19 mouse cellular contexts compared by ENCODE assay signal in the genomic region with DNA sequence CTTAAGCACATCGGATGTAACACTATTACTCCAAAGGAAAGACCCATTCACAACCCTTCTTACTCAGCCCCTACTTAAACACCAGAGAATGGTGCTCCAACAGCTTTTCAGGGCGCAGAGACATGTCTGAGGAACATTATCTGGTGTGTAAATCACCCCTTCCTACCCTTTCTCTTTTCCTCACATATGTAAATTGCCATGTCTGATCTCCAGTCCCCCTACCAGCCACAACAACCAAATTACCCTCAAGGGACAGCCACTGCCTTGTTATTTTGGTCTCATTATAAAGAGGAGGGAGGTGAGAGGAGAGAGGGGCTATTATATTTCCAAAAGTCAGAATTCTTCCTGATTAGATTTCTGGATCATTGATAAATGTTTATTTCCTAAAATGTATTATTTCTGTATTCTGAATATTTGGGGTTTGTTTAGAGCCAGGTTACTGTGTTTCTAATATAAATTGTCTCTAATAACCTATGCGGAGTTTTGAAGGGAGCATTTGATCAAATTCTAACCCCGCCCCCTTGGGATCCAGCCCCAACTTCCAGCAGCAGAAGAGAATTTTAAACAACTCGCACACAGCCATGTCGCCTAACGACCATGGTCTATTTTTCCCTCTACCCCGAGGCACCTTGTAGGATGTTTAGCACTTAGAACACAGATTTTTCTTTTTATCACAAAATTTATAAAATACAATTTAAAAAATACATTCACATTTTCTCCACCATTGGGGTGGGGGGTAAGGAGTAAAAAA. TPM values are rescaled to one million over a fixed set of nuclear protein-coding genes. Genes with fewer than 3 reads are reported as not detected.
DNase-seq lines count a peak whose midpoint lies in the region; ATAC-seq lines count a peak whose summit lies in the region.
"Had no signal": no experiment of that assay in that cellular context is flagged by ENCODE, and none has a peak within 500 bp of the region (broad histone marks: within the 10 kb centered on the region; RNA-seq: fewer than 3 reads in every experiment).

No protein-coding gene starts in this region.

- no peak overlapping the region for H3K4me2 ChIP-seq in hindbrain, embryonic 12.5 days (replicated peaks)
- no peak overlapping the region for H3K4me2 ChIP-seq in forebrain, embryonic 11.5 days (ENCODE audit: low read depth, low read length, severe bottlenecking)
- no peak overlapping the region for H3K4me2 ChIP-seq in forebrain, embryonic 15.5 days (replicated peaks)
- H3K4me2 ChIP-seq in midbrain, embryonic 15.5 days = no peak overlapping the region
- H3K4me2 ChIP-seq: heart, embryonic 11.5 days had no signal

- no peaks in the 10 kb centered on the region for H3K27me3 ChIP-seq in hindbrain, embryonic 12.5 days
- peaks cover 3% of the 10 kb centered on the region; the same call in 1 of the 2 replicates for H3K27me3 ChIP-seq in hindbrain, embryonic 10.5 days (ENCODE audit: insufficient read depth, poor library complexity, severe bottlenecking)
- no peaks in the 10 kb centered on the region for H3K27me3 ChIP-seq in forebrain, embryonic 11.5 days (ENCODE audit: control insufficient read depth, insufficient read depth, low read length)
- H3K27me3 ChIP-seq in forebrain, embryonic 15.5 days = no peaks in the 10 kb centered on the region
- no peaks in the 10 kb centered on the region for H3K27me3 ChIP-seq in midbrain, embryonic 15.5 days (replicated peaks)

- H3K4me1 ChIP-seq in hindbrain, embryonic 12.5 days = peaks cover 13% of the 10 kb centered on the region
- H3K4me1 ChIP-seq in hindbrain, embryonic 10.5 days (replicated peaks) = peaks cover 9% of the 10 kb centered on the region
- peaks cover 6% of the 10 kb centered on the region; the same call in 1 of the 2 replicates for H3K4me1 ChIP-seq in forebrain, embryonic 11.5 days (replicated peaks; ENCODE audit: control insufficient read depth, insufficient read depth, low read length)
- peaks cover 9% of the 10 kb centered on the region for H3K4me1 ChIP-seq in forebrain, embryonic 15.5 days
- peaks cover 17% of the 10 kb centered on the region for H3K4me1 ChIP-seq in midbrain, embryonic 15.5 days

- no peak overlapping the region for H3K4me3 ChIP-seq in hindbrain, embryonic 12.5 days
- H3K4me3 ChIP-seq in hindbrain, embryonic 10.5 days = no peak overlapping the region
- no peak overlapping the region for H3K4me3 ChIP-seq in forebrain, embryonic 11.5 days (ENCODE audit: low read depth, low read length)
- no peak overlapping the region for H3K4me3 ChIP-seq in forebrain, embryonic 15.5 days
- H3K4me3 ChIP-seq in midbrain, embryonic 15.5 days = no peak overlapping the region
- H3K4me3 ChIP-seq: gastrocnemius, adult 2 months had no signal

- H3K9ac ChIP-seq in hindbrain, embryonic 12.5 days = no peak overlapping the region
- no peak overlapping the region for H3K9ac ChIP-seq in forebrain, embryonic 11.5 days (ENCODE audit: low read length)
- no peak overlapping the region for H3K9ac ChIP-seq in forebrain, embryonic 15.5 days (replicated peaks)
- no peak overlapping the region for H3K9ac ChIP-seq in midbrain, embryonic 15.5 days

- ATAC-seq in hindbrain, embryonic 12.5 days (ENCODE audit: low FRiP score) = peak; percentile 63
- peak; percentile 70 for ATAC-seq in forebrain, embryonic 11.5 days (replicated peaks; ENCODE audit: low FRiP score)
- ATAC-seq in forebrain, embryonic 15.5 days (replicated peaks) = peak; percentile 84
- peak; percentile 45 for ATAC-seq in midbrain, embryonic 15.5 days (replicated peaks)
- ATAC-seq: lung, postnatal 0 days had no signal

- no peaks in the 10 kb centered on the region for H3K9me3 ChIP-seq in hindbrain, embryonic 12.5 days (replicated peaks)
- peaks cover 5% of the 10 kb centered on the region; the same call in 1 of the 2 replicates for H3K9me3 ChIP-seq in hindbrain, embryonic 10.5 days
- H3K9me3 ChIP-seq in forebrain, embryonic 11.5 days (ENCODE audit: control insufficient read depth, low read length) = peaks cover 2% of the 10 kb centered on the region; the same call in 1 of the 2 replicates
- H3K9me3 ChIP-seq in forebrain, embryonic 15.5 days = peaks cover 7% of the 10 kb centered on the region
- peaks cover 5% of the 10 kb centered on the region; the same call in 1 of the 2 replicates for H3K9me3 ChIP-seq in midbrain, embryonic 15.5 days

- no peak for DNase-seq in hindbrain, embryonic 10.5 days (ENCODE audit: low spot score)
- no peak for DNase-seq in forebrain, embryonic 11.5 days (ENCODE audit: low spot score)
- no peak for DNase-seq in retina, embryonic 14.5 days (ENCODE audit: low spot score)
- DNase-seq in urinary bladder, adult 2 months (ENCODE audit: low spot score) = no peak
- no peak for DNase-seq in adrenal gland, postnatal 36 days
- DNase-seq: gastrocnemius, adult 2 months; heart, postnatal 10 days; kidney, adult 2 months; kidney, postnatal 10 days; left cerebral cortex, postnatal 4 days; liver; right cerebral cortex, adult 18-20 months; thymus, postnatal 14 days had no signal

- no peaks in the 10 kb centered on the region for H3K36me3 ChIP-seq in hindbrain, embryonic 12.5 days
- no peaks in the 10 kb centered on the region for H3K36me3 ChIP-seq in hindbrain, embryonic 10.5 days
- H3K36me3 ChIP-seq in forebrain, embryonic 11.5 days (ENCODE audit: control insufficient read depth, insufficient read depth, low read length) = no peaks in the 10 kb centered on the region
- no peaks in the 10 kb centered on the region for H3K36me3 ChIP-seq in forebrain, embryonic 15.5 days
- no peaks in the 10 kb centered on the region for H3K36me3 ChIP-seq in midbrain, embryonic 15.5 days (replicated peaks)

- peak overlapping the region; percentile 40; the same call in 1 of the 2 replicates for H3K27ac ChIP-seq in hindbrain, embryonic 12.5 days
- H3K27ac ChIP-seq in hindbrain, embryonic 10.5 days = no peak overlapping the region
- peak overlapping the region; percentile 59; the same call in 1 of the 2 replicates for H3K27ac ChIP-seq in forebrain, embryonic 11.5 days (ENCODE audit: low read depth, low read length)
- peak overlapping the region; percentile 69 for H3K27ac ChIP-seq in forebrain, embryonic 15.5 days (replicated peaks)
- peak overlapping the region; percentile 74 for H3K27ac ChIP-seq in midbrain, embryonic 15.5 days
- H3K27ac ChIP-seq: gastrocnemius, adult 2 months had no signal

- 52% methylated on average over 8 of the region's 8 CpGs for WGBS in hindbrain, embryonic 12.5 days
- 71% methylated on average over 8 of the region's 8 CpGs for WGBS in hindbrain, embryonic 10.5 days
- WGBS in forebrain, embryonic 11.5 days = 50% methylated on average over 8 of the region's 8 CpGs
- WGBS in forebrain, embryonic 15.5 days = 21% methylated on average over 8 of the region's 8 CpGs
- WGBS in midbrain, embryonic 15.5 days = 38% methylated on average over 8 of the region's 8 CpGs

RNA-seq across cellular contexts. Expression of a gene that starts 12.1 kb away (rescaled TPM):
- polyA plus RNA-seq in hindbrain, embryonic 12.5 days (2016; fragmentation: Nextera tagmentation; extraction: Ambion mirVana) = 40.4 and 45.0 TPM in 2 replicates
- polyA plus RNA-seq in hindbrain, embryonic 10.5 days (2016; fragmentation: Nextera tagmentation; extraction: Ambion mirVana) = 12.4 and 28.8 TPM in 2 replicates
- 22.8 and 23.4 TPM in 2 replicates for polyA plus RNA-seq in forebrain, embryonic 11.5 days (2014; fragmentation: Nextera tagmentation; extraction: Ambion mirVana)
- polyA plus RNA-seq in forebrain, embryonic 15.5 days (2015; fragmentation: Nextera tagmentation; extraction: Ambion mirVana) = 17.3 and 18.8 TPM in 2 replicates
- polyA plus RNA-seq in midbrain, embryonic 15.5 days (2015; fragmentation: Nextera tagmentation; extraction: Ambion mirVana) = 63.5 and 71.5 TPM in 2 replicates
- polyA plus RNA-seq in urinary bladder, adult 2 months (2012; rRNA removed) = 0.18 and 0.21 TPM in 2 replicates
- under 1 TPM in 1 of 2 experiments, not detected in 1; 0.26 TPM for total RNA-seq in adrenal gland, postnatal 36 days (2021)
- total RNA-seq: gastrocnemius, adult 2 months; megakaryocyte progenitor cell, adult 5-6 weeks had no signal

Comparison
In these comparisons a context has a peak if more than half of its experiments do, and no peak if none do; other contexts are left out.
1. RNA of a gene that starts 12.1 kb away (polyA plus RNA-seq): 63.5 to 71.5 TPM in midbrain, embryonic 15.5 days, 40.4 to 45.0 TPM in hindbrain, embryonic 12.5 days, 12.4 to 28.8 TPM in hindbrain, embryonic 10.5 days, 22.8 to 23.4 TPM in forebrain, embryonic 11.5 days and 17.3 to 18.8 TPM in forebrain, embryonic 15.5 days; 0.18 to 0.21 TPM in urinary bladder, adult 2 months; every median in the first group is over 10 times any median in the second.
2. Peak in every context shown above with its lines, with median percentiles within 50 percentile points of each other: ATAC-seq.